Mouse (Mus musculus) embryonic facial prominence, embryonic 13.5 days (tissue): ENCODE data around the gene F930015N05Rik. TPM values are rescaled to one million over a fixed set of nuclear protein-coding genes. Genes with fewer than 3 reads are reported as not detected.

Experiments
- polyA plus RNA-seq: library from polyadenylated mRNA; unstranded; fragments of >200 nt; fragmentation: Nextera tagmentation; extraction: Ambion mirVana; gene quantifications from 2 replicates; pipeline ENCODE4 v1.2.1, GENCODE M21; 2015

F930015N05Rik gene
- polyA plus RNA-seq, 1 experiment from 2014 or later: 2.5 TPM

Other genes with a start within 250 kb of the F930015N05Rik start
- gene Hs3st3a1, start 1.3 kb downstream of the F930015N05Rik start, polyA plus RNA-seq: 3.0 and 3.7 TPM in 2 replicates